Mouse (Mus musculus) forebrain, embryonic 11.5 days (tissue): ENCODE results near the gene Ksr1. TPM values are rescaled to one million over a fixed set of nuclear protein-coding genes. Genes with fewer than 3 reads are reported as not detected.
"Not testable (repeated sequence)": the region's sequence is repeated elsewhere in the genome, so short reads cannot be mapped to it uniquely, and the experiment has no call there.

Experiments
- ATAC-seq: fragments of 200-750 bp; cut with Nextera tagmentation; replicated peaks from 2 replicates; pipeline ENCODE4 v1.8.0; 2017; ENCODE audit warnings: moderate TSS enrichment; ENCODE audit not compliant: low FRiP score
- DNase-seq: peaks from one replicate; pipeline ENCODE4 v3.0.0-alpha.2; 2017; ENCODE audit warnings: low spot score
- H3K27ac ChIP-seq: fragments of 300-500 bp; sonication (generic); 2 replicates; pipeline ENCODE4 v1.5.1; 2014; ENCODE audit warnings: low read depth, low read length
- H3K27me3 ChIP-seq: fragments of 300-500 bp; sonication (generic); 2 replicates; pipeline ENCODE4 v1.6.1; 2014; ENCODE audit warnings: mild to moderate bottlenecking, low read length, mixed read lengths; ENCODE audit not compliant: control insufficient read depth, insufficient read depth
- H3K36me3 ChIP-seq: fragments of 300-500 bp; sonication (generic); 2 replicates; pipeline ENCODE4 v1.6.1; 2014; ENCODE audit warnings: mild to moderate bottlenecking, low read length, moderate library complexity, mixed read lengths; ENCODE audit not compliant: control insufficient read depth, insufficient read depth
- H3K4me1 ChIP-seq: fragments of 300-500 bp; sonication (generic); replicated peaks from 2 replicates; pipeline ENCODE4 v1.6.1; 2014; ENCODE audit warnings: low read length, mixed read lengths; ENCODE audit not compliant: control insufficient read depth, insufficient read depth
- H3K4me2 ChIP-seq: fragments of 300-500 bp; sonication (generic); 2 replicates; pipeline ENCODE4 v1.6.1; 2014; ENCODE audit warnings: low read depth, mild to moderate bottlenecking, low read length, moderate library complexity, mixed read lengths; ENCODE audit not compliant: severe bottlenecking
- H3K4me3 ChIP-seq: fragments of 300-500 bp; sonication (generic); 2 replicates; pipeline ENCODE4 v1.5.1; 2014; ENCODE audit warnings: low read depth, low read length
- H3K9ac ChIP-seq: fragments of 300-500 bp; sonication (generic); 2 replicates; pipeline ENCODE4 v1.6.1; 2014; ENCODE audit warnings: low read length
- H3K9me3 ChIP-seq: fragments of 300-500 bp; sonication (generic); 2 replicates; pipeline ENCODE4 v1.6.1; 2016; ENCODE audit warnings: low read length, mixed read lengths; ENCODE audit not compliant: control insufficient read depth
- WGBS: fragments of 180-500 bp; shearing (Covaris S2); extraction: QIAGEN DNeasy Blood & Tissue Kit; methylation state at CpG from one replicate; pipeline ENCODE4 v1.1.7; 2014; 5-methylcytosine and 5-hydroxymethylcytosine counted together
- polyA plus RNA-seq: library from polyadenylated mRNA; unstranded; fragments of >200 nt; fragmentation: Nextera tagmentation; extraction: Ambion mirVana; gene quantifications from 2 replicates; pipeline ENCODE4 v1.2.1, GENCODE M21; 2014

Gene Ksr1
- polyA plus RNA-seq, 1 experiment from 2014 or later = 5.2 TPM

GRCm38 (mm10) chr11:79006417-79006816 is 139.8 kb downstream of the Ksr1 start:
- no peak overlapping the region for H3K9ac ChIP-seq
- H3K4me3 ChIP-seq = no peak overlapping the region
- H3K4me2 ChIP-seq = no peak overlapping the region
- DNase-seq = no peak
- no peak overlapping the region for H3K27ac ChIP-seq
- no peaks in the 10 kb centered on the region for H3K9me3 ChIP-seq
- H3K36me3 ChIP-seq = no peaks in the 10 kb centered on the region
- no peaks in the 10 kb centered on the region for H3K27me3 ChIP-seq
- ATAC-seq = no peak
- 78% methylated on average over 5 of the region's 5 CpGs for WGBS
- no peaks in the 10 kb centered on the region for H3K4me1 ChIP-seq

- Histone ChIP-seq H3K36me3 (no peaks in the 10 kb centered on the region), H3K4me1 (no peaks in the 10 kb centered on the region), H3K4me2 (no peak overlapping the region), H3K9me3 (no peaks in the 10 kb centered on the region), H3K4me3 (no peak overlapping the region), H3K27me3 (no peaks in the 10 kb centered on the region), H3K27ac (no peak overlapping the region), H3K9ac (no peak overlapping the region)
- ATAC-seq (no peak), DNase-seq (peak; percentile 30)
- WGBS = 90% methylated on average over 14 of the region's 14 CpGs
Observed at GRCm38 (mm10) chr11:79005578-79006394, 140.4 kb downstream of the Ksr1 start.

GRCm38 (mm10) chr11:79003769-79004638 is 142.2 kb downstream of the Ksr1 start:
- WGBS = 85% methylated on average over 10 of the region's 10 CpGs
- H3K4me1 ChIP-seq = no peaks in the 10 kb centered on the region

GRCm38 (mm10) chr11:79003053-79003768 is 143.0 kb downstream of the Ksr1 start:
- Histone ChIP-seq H3K4me2 (no peak overlapping the region), H3K36me3 (no peaks in the 10 kb centered on the region), H3K27ac (no peak overlapping the region), H3K4me3 (no peak overlapping the region), H3K9me3 (no peaks in the 10 kb centered on the region), H3K4me1 (no peaks in the 10 kb centered on the region), H3K9ac (no peak overlapping the region), H3K27me3 (no peaks in the 10 kb centered on the region)
- WGBS = 85% methylated on average over 11 of the region's 11 CpGs
- ATAC-seq (no peak), DNase-seq (peak; percentile 37)

More at GRCm38 (mm10) chr11:79003769-79004638, 142.2 kb downstream of the Ksr1 start:
- no peak overlapping the region for H3K9ac ChIP-seq
- ATAC-seq (no peak), DNase-seq (peak; percentile 44)
- H3K27me3 ChIP-seq = no peaks in the 10 kb centered on the region
- no peaks in the 10 kb centered on the region for H3K9me3 ChIP-seq
- H3K4me2 ChIP-seq = no peak overlapping the region
- no peaks in the 10 kb centered on the region for H3K36me3 ChIP-seq
- no peak overlapping the region for H3K27ac ChIP-seq
- no peak overlapping the region for H3K4me3 ChIP-seq

GRCm38 (mm10) chr11:79002551-79002951 is 143.7 kb downstream of the Ksr1 start:
- ATAC-seq (no peak), DNase-seq (peak; percentile 43)
- no peak overlapping the region for H3K27ac ChIP-seq
- H3K4me3 ChIP-seq = no peak overlapping the region
- H3K4me2 ChIP-seq = no peak overlapping the region
- H3K9ac ChIP-seq = no peak overlapping the region
- WGBS = 76% methylated on average over 5 of the region's 5 CpGs
- H3K4me1 ChIP-seq = no peaks in the 10 kb centered on the region
- no peaks in the 10 kb centered on the region for H3K9me3 ChIP-seq
- H3K36me3 ChIP-seq = no peaks in the 10 kb centered on the region
- H3K27me3 ChIP-seq = no peaks in the 10 kb centered on the region

GRCm38 (mm10) chr11:79001871-79002270 is 144.3 kb downstream of the Ksr1 start:
- Histone ChIP-seq H3K27me3 (no peaks in the 10 kb centered on the region), H3K4me2 (no peak overlapping the region), H3K4me1 (no peaks in the 10 kb centered on the region), H3K27ac (no peak overlapping the region), H3K4me3 (no peak overlapping the region), H3K36me3 (no peaks in the 10 kb centered on the region), H3K9ac (no peak overlapping the region), H3K9me3 (no peaks in the 10 kb centered on the region; the same call in 1 of the 2 replicates)
- 91% methylated on average over 4 of the region's 4 CpGs for WGBS
- DNase-seq = peak; percentile 7
- no peak for ATAC-seq

GRCm38 (mm10) chr11:78999118-78999517 is 147.1 kb downstream of the Ksr1 start:
- Histone ChIP-seq H3K4me1 (no peaks in the 10 kb centered on the region), H3K27ac (no peak overlapping the region), H3K9me3 (no peaks in the 10 kb centered on the region; the same call in 1 of the 2 replicates), H3K4me2 (no peak overlapping the region), H3K9ac (no peak overlapping the region), H3K36me3 (no peaks in the 10 kb centered on the region), H3K27me3 (no peaks in the 10 kb centered on the region), H3K4me3 (no peak overlapping the region)
- ATAC-seq (no peak), DNase-seq (peak; percentile 49)
- WGBS = 26% methylated on average over 6 of the region's 6 CpGs

- H3K4me2 ChIP-seq, H3K9ac ChIP-seq, H3K27me3 ChIP-seq, H3K4me1 ChIP-seq, DNase-seq, H3K36me3 ChIP-seq, H3K4me3 ChIP-seq, ATAC-seq, H3K27ac ChIP-seq, H3K9me3 ChIP-seq: not testable (repeated sequence)
- WGBS = 84% methylated on average over 5 of the region's 5 CpGs
Observed at GRCm38 (mm10) chr11:78990875-78991543, 155.2 kb downstream of the Ksr1 start.
